Mouse (Mus musculus): ENCODE measurements around the gene Pnpla5. TPM values are rescaled to one million over a fixed set of nuclear protein-coding genes. Genes with fewer than 3 reads are reported as not detected.
A peak's percentile ranks its signal among the peaks of the same experiment; 100 is the strongest.
"Not testable (repeated sequence)": the region's sequence is repeated elsewhere in the genome, so short reads cannot be mapped to it uniquely, and the experiment has no call there.

The Pnpla5 gene
- polyA plus RNA-seq, 1 experiment from 2014 or later, result not detected

GRCm38 (mm10) chr15:84105105-84105923 lies 17.7 kb downstream of the Pnpla5 start, which contains the start of gene Sult4a1:
TSS of gene Sult4a1 (minus strand) at chr15:84105754.
- peaks cover 28% of the 10 kb centered on the region; the same call in 1 of the 2 replicates for H3K27me3 ChIP-seq (ENCODE audit: control insufficient read depth, insufficient read depth, low read length)
- H3K9ac ChIP-seq (ENCODE audit: low read length), result peak within 1 kb of the TSS; percentile 57
- no peaks in the 10 kb centered on the region for H3K36me3 ChIP-seq (ENCODE audit: control insufficient read depth, insufficient read depth, low read length)
- H3K4me1 ChIP-seq (ENCODE audit: control insufficient read depth, insufficient read depth, low read length), result peaks cover 5% of the 10 kb centered on the region; the same call in 1 of the 2 replicates
- 0 out of 2 replicates have a peak, but pooled peaks have one; percentile 34 for ATAC-seq (ENCODE audit: insufficient read depth, low FRiP score)
- peak within 1 kb of the TSS; percentile 57 for H3K4me3 ChIP-seq (replicated peaks; ENCODE audit: low read length)
- H3K4me2 ChIP-seq (ENCODE audit: low read depth, low read length), result peak within 1 kb of the TSS; percentile 92
- H3K9me3 ChIP-seq (replicated peaks; ENCODE audit: control insufficient read depth, low read length), result no peaks in the 10 kb centered on the region
- WGBS, result 1% methylated on average over 77 of the region's 77 CpGs
- H3K27ac ChIP-seq (ENCODE audit: low read length), result no peak within 1 kb of the TSS

- ATAC-seq (ENCODE audit: insufficient read depth, low FRiP score), result no peak
- H3K4me1 ChIP-seq (ENCODE audit: control insufficient read depth, insufficient read depth, low read length), result peaks cover 5% of the 10 kb centered on the region; the same call in 1 of the 2 replicates
- H3K9ac ChIP-seq (ENCODE audit: low read length), result no peak overlapping the region
- no peak overlapping the region for H3K27ac ChIP-seq (ENCODE audit: low read length)
- H3K4me2 ChIP-seq (ENCODE audit: low read depth, low read length), result no peak overlapping the region
- 74% methylated on average over 7 of the region's 7 CpGs for WGBS
- no peaks in the 10 kb centered on the region for H3K9me3 ChIP-seq (replicated peaks; ENCODE audit: control insufficient read depth, low read length)
- H3K4me3 ChIP-seq (replicated peaks; ENCODE audit: low read length), result peak overlapping the region; percentile 57; the same call in 1 of the 2 replicates
- H3K27me3 ChIP-seq (ENCODE audit: control insufficient read depth, insufficient read depth, low read length), result peaks cover 28% of the 10 kb centered on the region; the same call in 1 of the 2 replicates
- no peaks in the 10 kb centered on the region for H3K36me3 ChIP-seq (ENCODE audit: control insufficient read depth, insufficient read depth, low read length)
Measured at GRCm38 (mm10) chr15:84104626-84105025, 18.3 kb downstream of the Pnpla5 start.

- not testable (repeated sequence) for H3K36me3 ChIP-seq (ENCODE audit: control insufficient read depth, insufficient read depth, low read length); ATAC-seq (ENCODE audit: insufficient read depth, low FRiP score); H3K9ac ChIP-seq (ENCODE audit: low read length); H3K27me3 ChIP-seq (ENCODE audit: control insufficient read depth, insufficient read depth, low read length); H3K27ac ChIP-seq (ENCODE audit: low read length); H3K9me3 ChIP-seq (replicated peaks; ENCODE audit: control insufficient read depth, low read length); H3K4me1 ChIP-seq (ENCODE audit: control insufficient read depth, insufficient read depth, low read length); H3K4me3 ChIP-seq (replicated peaks; ENCODE audit: low read length); H3K4me2 ChIP-seq (ENCODE audit: low read depth, low read length)
- WGBS, result 75% methylated on average over 15 of the region's 15 CpGs
Measured at GRCm38 (mm10) chr15:84097536-84097935, 25.4 kb downstream of the Pnpla5 start.

- ATAC-seq (ENCODE audit: insufficient read depth, low FRiP score), result no peak
- no peaks in the 10 kb centered on the region for H3K36me3 ChIP-seq (ENCODE audit: control insufficient read depth, insufficient read depth, low read length)
- H3K9ac ChIP-seq (ENCODE audit: low read length), result no peak overlapping the region
- H3K4me2 ChIP-seq (ENCODE audit: low read depth, low read length), result no peak overlapping the region
- no peaks in the 10 kb centered on the region for H3K9me3 ChIP-seq (replicated peaks; ENCODE audit: control insufficient read depth, low read length)
- no peak overlapping the region for H3K27ac ChIP-seq (ENCODE audit: low read length)
- no peaks in the 10 kb centered on the region for H3K27me3 ChIP-seq (ENCODE audit: control insufficient read depth, insufficient read depth, low read length)
- 82% methylated on average over 8 of the region's 8 CpGs for WGBS
- H3K4me1 ChIP-seq (ENCODE audit: control insufficient read depth, insufficient read depth, low read length), result no peaks in the 10 kb centered on the region
- H3K4me3 ChIP-seq (replicated peaks; ENCODE audit: low read length), result no peak overlapping the region
Measured at GRCm38 (mm10) chr15:84096051-84096450, 26.9 kb downstream of the Pnpla5 start.

GRCm38 (mm10) chr15:84094921-84095320 lies 28.1 kb downstream of the Pnpla5 start:
- Histone ChIP-seq H3K4me1 (ENCODE audit: control insufficient read depth, insufficient read depth, low read length) (no peaks in the 10 kb centered on the region), H3K4me2 (ENCODE audit: low read depth, low read length) (no peak overlapping the region), H3K27me3 (ENCODE audit: control insufficient read depth, insufficient read depth, low read length) (no peaks in the 10 kb centered on the region), H3K9ac (ENCODE audit: low read length) (no peak overlapping the region), H3K9me3 (replicated peaks; ENCODE audit: control insufficient read depth, low read length) (no peaks in the 10 kb centered on the region), H3K36me3 (ENCODE audit: control insufficient read depth, insufficient read depth, low read length) (no peaks in the 10 kb centered on the region), H3K27ac (ENCODE audit: low read length) (no peak overlapping the region), H3K4me3 (replicated peaks; ENCODE audit: low read length) (no peak overlapping the region)
- no peak for ATAC-seq (ENCODE audit: insufficient read depth, low FRiP score)
- WGBS, result 58% methylated on average over 7 of the region's 7 CpGs

GRCm38 (mm10) chr15:84086775-84087174 lies 36.2 kb downstream of the Pnpla5 start:
- 41% methylated on average over 9 of the region's 9 CpGs for WGBS
- Histone ChIP-seq H3K27me3 (ENCODE audit: control insufficient read depth, insufficient read depth, low read length) (no peaks in the 10 kb centered on the region), H3K36me3 (ENCODE audit: control insufficient read depth, insufficient read depth, low read length) (no peaks in the 10 kb centered on the region), H3K9me3 (replicated peaks; ENCODE audit: control insufficient read depth, low read length) (no peaks in the 10 kb centered on the region), H3K4me1 (ENCODE audit: control insufficient read depth, insufficient read depth, low read length) (no peaks in the 10 kb centered on the region), H3K4me2 (ENCODE audit: low read depth, low read length) (no peak overlapping the region), H3K4me3 (replicated peaks; ENCODE audit: low read length) (no peak overlapping the region), H3K27ac (ENCODE audit: low read length) (no peak overlapping the region), H3K9ac (ENCODE audit: low read length) (no peak overlapping the region)
- ATAC-seq (ENCODE audit: insufficient read depth, low FRiP score), result no peak

GRCm38 (mm10) chr15:84086364-84086763 lies 36.6 kb downstream of the Pnpla5 start:
- WGBS, result 26% methylated on average over 12 of the region's 12 CpGs
- no peaks in the 10 kb centered on the region for H3K4me1 ChIP-seq (ENCODE audit: control insufficient read depth, insufficient read depth, low read length)
- H3K9ac ChIP-seq (ENCODE audit: low read length), result no peak overlapping the region
- no peaks in the 10 kb centered on the region for H3K36me3 ChIP-seq (ENCODE audit: control insufficient read depth, insufficient read depth, low read length)
- no peak for ATAC-seq (ENCODE audit: insufficient read depth, low FRiP score)
- H3K27ac ChIP-seq (ENCODE audit: low read length), result no peak overlapping the region
- no peak overlapping the region for H3K4me2 ChIP-seq (ENCODE audit: low read depth, low read length)
- no peaks in the 10 kb centered on the region for H3K9me3 ChIP-seq (replicated peaks; ENCODE audit: control insufficient read depth, low read length)
- no peaks in the 10 kb centered on the region for H3K27me3 ChIP-seq (ENCODE audit: control insufficient read depth, insufficient read depth, low read length)
- H3K4me3 ChIP-seq (replicated peaks; ENCODE audit: low read length), result no peak overlapping the region

GRCm38 (mm10) chr15:84080069-84080468 lies 42.9 kb downstream of the Pnpla5 start:
- Histone ChIP-seq H3K9me3 (replicated peaks; ENCODE audit: control insufficient read depth, low read length) (no peaks in the 10 kb centered on the region), H3K4me2 (ENCODE audit: low read depth, low read length) (no peak overlapping the region), H3K9ac (ENCODE audit: low read length) (no peak overlapping the region), H3K4me3 (replicated peaks; ENCODE audit: low read length) (no peak overlapping the region), H3K27ac (ENCODE audit: low read length) (no peak overlapping the region), H3K27me3 (ENCODE audit: control insufficient read depth, insufficient read depth, low read length) (no peaks in the 10 kb centered on the region), H3K36me3 (ENCODE audit: control insufficient read depth, insufficient read depth, low read length) (no peaks in the 10 kb centered on the region), H3K4me1 (ENCODE audit: control insufficient read depth, insufficient read depth, low read length) (no peaks in the 10 kb centered on the region)
- ATAC-seq (ENCODE audit: insufficient read depth, low FRiP score), result no peak
- 47% methylated on average over 7 of the region's 7 CpGs for WGBS

GRCm38 (mm10) chr15:84079519-84079918 lies 43.5 kb downstream of the Pnpla5 start:
- Histone ChIP-seq H3K9me3 (replicated peaks; ENCODE audit: control insufficient read depth, low read length) (no peaks in the 10 kb centered on the region), H3K4me1 (ENCODE audit: control insufficient read depth, insufficient read depth, low read length) (no peaks in the 10 kb centered on the region), H3K27ac (ENCODE audit: low read length) (no peak overlapping the region), H3K27me3 (ENCODE audit: control insufficient read depth, insufficient read depth, low read length) (no peaks in the 10 kb centered on the region), H3K4me3 (replicated peaks; ENCODE audit: low read length) (no peak overlapping the region), H3K4me2 (ENCODE audit: low read depth, low read length) (no peak overlapping the region), H3K36me3 (ENCODE audit: control insufficient read depth, insufficient read depth, low read length) (no peaks in the 10 kb centered on the region), H3K9ac (ENCODE audit: low read length) (no peak overlapping the region)
- WGBS, result 79% methylated on average over 2 of the region's 2 CpGs
- no peak for ATAC-seq (ENCODE audit: insufficient read depth, low FRiP score)
